In the genomic region with DNA sequence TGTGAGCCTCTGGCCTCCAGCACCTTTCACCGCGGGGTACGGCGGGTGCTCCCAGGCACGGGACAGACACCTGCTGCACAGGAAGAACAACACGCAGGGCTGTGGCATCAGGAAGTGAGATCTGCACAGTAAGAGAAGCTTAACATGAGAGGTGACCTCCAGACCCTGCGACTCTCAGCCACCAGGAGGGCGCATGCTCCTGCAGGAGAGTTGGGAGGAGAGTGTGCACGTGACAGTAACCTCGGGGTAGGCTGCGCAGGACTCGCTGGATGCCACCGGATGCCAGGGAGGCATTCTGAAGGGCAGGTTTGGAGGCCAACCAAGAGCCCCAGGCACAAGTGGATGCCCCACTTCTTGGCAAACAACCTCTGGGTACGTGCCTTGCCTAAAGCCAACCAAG, we compare ENCODE assay signal across 13 mouse cellular contexts. TPM values are rescaled to one million over a fixed set of nuclear protein-coding genes. Genes with fewer than 3 reads are reported as not detected.
DNase-seq lines count a peak whose midpoint lies in the region; ATAC-seq and TF ChIP-seq lines count a peak whose summit lies in the region.
"Had no signal": no experiment of that assay in that cellular context is flagged by ENCODE, and none has a peak within 500 bp of the region (broad histone marks: within the 10 kb centered on the region; RNA-seq: fewer than 3 reads in every experiment).

No protein-coding gene starts in this region.

- no peak overlapping the region for H3K4me2 ChIP-seq in forebrain, postnatal 0 days (ENCODE audit: low read depth)
- H3K4me2 ChIP-seq: hindbrain, embryonic 15.5 days; stomach, embryonic 15.5 days had no signal

- no peaks in the 10 kb centered on the region for H3K27me3 ChIP-seq in thymus, adult 2 months (ENCODE audit: control insufficient read depth, insufficient read depth, low read length)
- no peaks in the 10 kb centered on the region for H3K27me3 ChIP-seq in limb, embryonic 10.5 days (ENCODE audit: low read depth, poor library complexity, severe bottlenecking)
- H3K27me3 ChIP-seq in forebrain, postnatal 0 days (ENCODE audit: insufficient read depth, low read length): no peaks in the 10 kb centered on the region
- H3K27me3 ChIP-seq: hindbrain, embryonic 15.5 days; stomach, embryonic 15.5 days had no signal

- no peaks in the 10 kb centered on the region for H3K9me3 ChIP-seq in limb, embryonic 10.5 days (replicated peaks)
- H3K9me3 ChIP-seq in forebrain, postnatal 0 days (ENCODE audit: low read length): no peaks in the 10 kb centered on the region
- H3K9me3 ChIP-seq: forebrain, embryonic 10.5 days; hindbrain, embryonic 15.5 days; midbrain, embryonic 10.5 days; stomach, embryonic 15.5 days had no signal

- H3K27ac ChIP-seq in thymus, adult 2 months (ENCODE audit: control insufficient read depth, insufficient read depth, low read length): peak overlapping the region; percentile 69
- H3K27ac ChIP-seq in limb, embryonic 10.5 days: no peak overlapping the region
- no peak overlapping the region for H3K27ac ChIP-seq in forebrain, postnatal 0 days (ENCODE audit: low read depth, low read length)
- H3K27ac ChIP-seq: forebrain, embryonic 10.5 days; hindbrain, embryonic 15.5 days; midbrain, embryonic 10.5 days; stomach, embryonic 15.5 days had no signal

- no peak for TF ChIP-seq CTCF in thymus, adult 2 months (IDR thresholded peaks at IDR 0.05; ENCODE audit: borderline replicate concordance, control insufficient read depth, extremely low read depth, insufficient read depth, low read length, poor library complexity)
- no peak for TF ChIP-seq CTCF in forebrain, postnatal 0 days (IDR thresholded peaks at IDR 0.05; ENCODE audit: low read depth)

- TF ChIP-seq POLR2A in thymus, adult 2 months (IDR thresholded peaks at IDR 0.05; ENCODE audit: control insufficient read depth, extremely low read depth, insufficient read depth, low read length, poor library complexity): 0 out of 2 replicates have a peak, but pooled peaks have one; percentile 22

- H3K9ac ChIP-seq in forebrain, postnatal 0 days: no peak overlapping the region
- H3K9ac ChIP-seq: hindbrain, embryonic 15.5 days; stomach, embryonic 15.5 days had no signal

- intact Hi-C loops in heart, postnatal 14 days (cut with DNase I): no loop called here

- no peak overlapping the region for H3K4me3 ChIP-seq in thymus, adult 2 months (ENCODE audit: control insufficient read depth, insufficient read depth, low read length)
- H3K4me3 ChIP-seq in limb, embryonic 10.5 days: no peak overlapping the region
- H3K4me3 ChIP-seq in forebrain, postnatal 0 days (ENCODE audit: low read depth, low read length): no peak overlapping the region
- H3K4me3 ChIP-seq: forebrain, embryonic 10.5 days; hindbrain, embryonic 15.5 days; midbrain, embryonic 10.5 days; stomach, embryonic 15.5 days had no signal

- no peak for ATAC-seq in forebrain, postnatal 0 days

- H3K4me1 ChIP-seq in thymus, adult 2 months (replicated peaks; ENCODE audit: control insufficient read depth, insufficient read depth, low read length): peaks cover 35% of the 10 kb centered on the region
- H3K4me1 ChIP-seq in limb, embryonic 10.5 days: peaks cover 41% of the 10 kb centered on the region
- H3K4me1 ChIP-seq in forebrain, postnatal 0 days (ENCODE audit: insufficient read depth): no peaks in the 10 kb centered on the region

- WGBS in thymus, adult 2 months: 22% methylated on average over 14 of the region's 14 CpGs
- WGBS in limb, embryonic 10.5 days: 84% methylated on average over 14 of the region's 14 CpGs
- WGBS in forebrain, postnatal 0 days: 90% methylated on average over 14 of the region's 14 CpGs

- peak; percentile 58 for DNase-seq in R1 (ENCODE audit: low read depth, low spot score)
- peak; percentile 27 to 48 for DNase-seq in heart, postnatal 14 days
- peak; percentile 48 for DNase-seq in kidney, postnatal 14 days
- peak; percentile 65 for DNase-seq in thymus, adult 2 months
- DNase-seq in limb, embryonic 10.5 days (ENCODE audit: low spot score): no peak
- no peak for DNase-seq in forebrain, postnatal 0 days
- DNase-seq in spleen, adult 12 weeks (ENCODE audit: low spot score): no peak
- DNase-seq: cerebellum, adult 2 months; left cerebral cortex, postnatal 4 days had no signal

- no peaks in the 10 kb centered on the region for H3K36me3 ChIP-seq in thymus, adult 2 months (ENCODE audit: control insufficient read depth, insufficient read depth, low read length)
- peaks cover 48% of the 10 kb centered on the region for H3K36me3 ChIP-seq in limb, embryonic 10.5 days
- H3K36me3 ChIP-seq in forebrain, postnatal 0 days (ENCODE audit: insufficient read depth): no peaks in the 10 kb centered on the region
- H3K36me3 ChIP-seq: hindbrain, embryonic 15.5 days; midbrain, embryonic 10.5 days; stomach, embryonic 15.5 days had no signal

RNA-seq across cellular contexts. Expression of a gene that starts 26.1 kb away (rescaled TPM):
- 1 to 10 TPM; 1.7 to 2.6 TPM for total RNA-seq in heart, postnatal 14 days (2021)
- polyA plus RNA-seq in thymus, adult 2 months (2012; rRNA removed): 25.3 and 26.5 TPM in 2 replicates
- 31.3 and 39.5 TPM in 2 replicates for polyA plus RNA-seq in limb, embryonic 10.5 days (2016; fragmentation: Nextera tagmentation; extraction: Ambion mirVana)
- total RNA-seq in forebrain, postnatal 0 days (2014; rRNA removed): 17.2 and 21.9 TPM in 2 replicates
- 12.4 and 15.4 TPM in 2 replicates for polyA plus RNA-seq in forebrain, postnatal 0 days (2015; fragmentation: Nextera tagmentation; extraction: Ambion mirVana)

Comparison
In these comparisons a context has a peak if more than half of its experiments do, and no peak if none do; other contexts are left out.
1. DNase-seq: peak in R1 (single experiment), heart, postnatal 14 days (2 of 2), kidney, postnatal 14 days (single experiment) and thymus, adult 2 months (single experiment); none in limb, embryonic 10.5 days (single experiment), forebrain, postnatal 0 days (single experiment) and spleen, adult 12 weeks (single experiment).